Mouse (Mus musculus) frontal cortex, postnatal 25 days (tissue): Measurements from ENCODE around the gene Castor1.
A peak's percentile ranks its signal among the peaks of the same experiment; 100 is the strongest.
"Not testable (repeated sequence)": the region's sequence is repeated elsewhere in the genome, so short reads cannot be mapped to it uniquely, and the experiment has no call there.

Source experiments
- DNase-seq, 2 experiments: peaks; one replicate each; pipeline ENCODE4 v3.0.0; 2022; ENCODE audit warnings: low spot score in 2 of 2

The Castor1 gene

GRCm38 (mm10) chr11:4217914-4218629, at the start of gene Castor1:
TSS of gene Castor1 (plus strand) at chr11:4218225.
- DNase-seq, result peak; percentile 32 to 42

GRCm38 (mm10) chr11:4174586-4174985, 43.4 kb upstream of the Castor1 start:
- no peak for DNase-seq

- DNase-seq, result no peak
These were observed 40.3 kb upstream of the Castor1 start for GRCm38 (mm10) chr11:4177716-4178115.

- DNase-seq, result no peak
These were observed 36.0 kb upstream of the Castor1 start for GRCm38 (mm10) chr11:4182061-4182460.

GRCm38 (mm10) chr11:4183511-4183910, 34.5 kb upstream of the Castor1 start:
- no peak for DNase-seq

- DNase-seq, result no peak
These were observed 33.6 kb upstream of the Castor1 start for GRCm38 (mm10) chr11:4184251-4184952.

GRCm38 (mm10) chr11:4185480-4185879, 32.5 kb upstream of the Castor1 start:
- not testable (repeated sequence) for DNase-seq

GRCm38 (mm10) chr11:4186486-4187317, 31.3 kb upstream of the Castor1 start, which contains the start of gene Tbc1d10a:
TSS of gene Tbc1d10a (plus strand) at chr11:4186789.
- DNase-seq, result peak; percentile 93 to 95

GRCm38 (mm10) chr11:4187318-4187700, 30.7 kb upstream of the Castor1 start:
- DNase-seq, result no peak

GRCm38 (mm10) chr11:4189182-4189581, 28.8 kb upstream of the Castor1 start:
- no peak for DNase-seq

GRCm38 (mm10) chr11:4190677-4191076, 27.3 kb upstream of the Castor1 start:
- DNase-seq, result no peak

GRCm38 (mm10) chr11:4192757-4193156, 25.3 kb upstream of the Castor1 start:
- DNase-seq, result no peak

- DNase-seq, result no peak
These were observed 24.6 kb upstream of the Castor1 start for GRCm38 (mm10) chr11:4193420-4193819.

GRCm38 (mm10) chr11:4195597-4196031, 22.4 kb upstream of the Castor1 start:
- no peak for DNase-seq

GRCm38 (mm10) chr11:4196636-4197035, 21.4 kb upstream of the Castor1 start:
- no peak for DNase-seq

GRCm38 (mm10) chr11:4197691-4198090, 20.3 kb upstream of the Castor1 start:
- DNase-seq, result no peak

GRCm38 (mm10) chr11:4201981-4202700, 15.9 kb upstream of the Castor1 start:
- no peak for DNase-seq

GRCm38 (mm10) chr11:4202995-4203704, 14.9 kb upstream of the Castor1 start:
- DNase-seq, result no peak

- DNase-seq, result no peak
These were observed 14.3 kb upstream of the Castor1 start for GRCm38 (mm10) chr11:4203705-4204074.

- no peak for DNase-seq
These were observed 12.8 kb upstream of the Castor1 start for GRCm38 (mm10) chr11:4205097-4205655.

GRCm38 (mm10) chr11:4205951-4206350, 12.1 kb upstream of the Castor1 start:
- DNase-seq, result no peak
